Mouse (Mus musculus): ENCODE measurements at regions not wholly inside any gene's neighbourhood (a gene's known extent, or its start where the extent isn't known, plus 50 kb on each side); places are given as distances from the start of the nearest gene placed in this dataset.

DNA sequence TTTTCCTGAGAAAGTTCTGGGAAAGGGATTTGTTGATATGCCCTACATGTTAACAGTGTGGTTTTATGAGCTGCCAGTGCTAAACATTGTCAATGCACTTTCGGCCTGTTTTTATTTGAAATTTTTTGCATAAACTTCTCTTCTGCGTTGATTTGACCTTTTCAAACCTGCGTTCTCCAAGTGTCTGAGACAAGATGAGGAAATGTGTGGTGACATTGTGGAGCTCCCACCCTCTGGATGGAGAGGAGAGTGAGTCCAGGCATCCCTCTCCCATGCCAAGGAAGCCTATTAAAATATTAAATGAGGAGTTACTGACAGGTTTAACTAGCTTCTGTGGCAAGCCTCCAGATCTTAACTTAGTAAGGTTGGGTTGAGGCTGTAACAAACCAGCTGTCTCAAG lies 199.6 kb upstream of the Ldb2 start:
- Histone ChIP-seq H3K9ac (no peak overlapping the region), H3K9me3 (ENCODE audit: low read length) (no peaks in the 10 kb centered on the region), H3K36me3 (ENCODE audit: insufficient read depth) (no peaks in the 10 kb centered on the region), H3K27ac (ENCODE audit: low read depth, low read length) (no peak overlapping the region), H3K4me2 (ENCODE audit: low read depth) (no peak overlapping the region), H3K4me1 (ENCODE audit: insufficient read depth) (no peaks in the 10 kb centered on the region), H3K27me3 (ENCODE audit: insufficient read depth, low read length) (no peaks in the 10 kb centered on the region), H3K4me3 (ENCODE audit: low read depth, low read length) (no peak overlapping the region)
- no peak for TF ChIP-seq CTCF (IDR thresholded peaks at IDR 0.05; ENCODE audit: low read depth)
- 87% methylated on average over 3 of the region's 3 CpGs for WGBS
- ATAC-seq (no peak), DNase-seq (no peak)

DNA sequence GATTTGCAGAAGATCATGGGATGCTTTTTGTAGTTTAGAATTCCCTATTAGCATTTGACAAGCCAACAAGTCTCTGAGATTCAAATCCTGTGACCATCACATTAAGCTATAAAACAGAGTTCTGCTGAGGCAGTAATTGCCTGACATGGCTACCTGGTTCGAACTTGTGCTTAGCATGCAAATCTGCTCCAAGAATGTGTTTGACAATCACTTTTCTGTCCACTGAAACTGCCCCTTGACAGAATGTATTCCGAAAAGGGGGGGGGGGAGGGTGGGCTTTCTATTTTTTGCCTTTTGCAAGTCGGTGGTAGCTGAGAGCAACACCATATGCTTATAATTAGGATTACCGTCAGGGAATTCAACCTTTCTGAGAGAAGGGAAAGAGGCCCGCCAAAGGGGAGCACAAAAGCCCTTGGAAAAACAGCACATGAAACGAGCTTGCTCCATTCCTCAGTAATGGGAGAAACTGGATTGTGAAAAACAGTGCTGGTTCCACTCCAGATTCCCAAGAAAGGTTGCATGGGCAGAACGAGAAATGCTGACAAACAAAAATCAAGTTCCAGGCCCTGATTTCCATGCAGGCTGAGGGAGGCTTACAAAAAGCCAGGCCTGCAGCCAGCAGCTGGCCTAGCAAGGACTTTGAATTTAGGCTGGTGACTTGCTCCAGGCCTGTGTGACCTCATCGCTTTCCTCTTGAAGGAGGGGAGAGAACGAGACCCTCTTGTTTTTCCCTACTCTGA lies 176.1 kb upstream of the Ldb2 start:
- no peak overlapping the region for H3K4me2 ChIP-seq (ENCODE audit: low read depth)
- ATAC-seq (peak; percentile 70), DNase-seq (peak; percentile 52)
- H3K9me3 ChIP-seq (ENCODE audit: low read length): no peaks in the 10 kb centered on the region
- 10% methylated on average over 9 of the region's 9 CpGs for WGBS
- H3K27me3 ChIP-seq (ENCODE audit: insufficient read depth, low read length): no peaks in the 10 kb centered on the region
- TF ChIP-seq CTCF (IDR thresholded peaks at IDR 0.05; ENCODE audit: low read depth): no peak
- no peak overlapping the region for H3K4me3 ChIP-seq (ENCODE audit: low read depth, low read length)
- no peaks in the 10 kb centered on the region for H3K36me3 ChIP-seq (ENCODE audit: insufficient read depth)
- H3K27ac ChIP-seq (ENCODE audit: low read depth, low read length): peak overlapping the region; percentile 35; the same call in 1 of the 2 replicates
- no peak overlapping the region for H3K9ac ChIP-seq
- no peaks in the 10 kb centered on the region for H3K4me1 ChIP-seq (ENCODE audit: insufficient read depth)

DNA sequence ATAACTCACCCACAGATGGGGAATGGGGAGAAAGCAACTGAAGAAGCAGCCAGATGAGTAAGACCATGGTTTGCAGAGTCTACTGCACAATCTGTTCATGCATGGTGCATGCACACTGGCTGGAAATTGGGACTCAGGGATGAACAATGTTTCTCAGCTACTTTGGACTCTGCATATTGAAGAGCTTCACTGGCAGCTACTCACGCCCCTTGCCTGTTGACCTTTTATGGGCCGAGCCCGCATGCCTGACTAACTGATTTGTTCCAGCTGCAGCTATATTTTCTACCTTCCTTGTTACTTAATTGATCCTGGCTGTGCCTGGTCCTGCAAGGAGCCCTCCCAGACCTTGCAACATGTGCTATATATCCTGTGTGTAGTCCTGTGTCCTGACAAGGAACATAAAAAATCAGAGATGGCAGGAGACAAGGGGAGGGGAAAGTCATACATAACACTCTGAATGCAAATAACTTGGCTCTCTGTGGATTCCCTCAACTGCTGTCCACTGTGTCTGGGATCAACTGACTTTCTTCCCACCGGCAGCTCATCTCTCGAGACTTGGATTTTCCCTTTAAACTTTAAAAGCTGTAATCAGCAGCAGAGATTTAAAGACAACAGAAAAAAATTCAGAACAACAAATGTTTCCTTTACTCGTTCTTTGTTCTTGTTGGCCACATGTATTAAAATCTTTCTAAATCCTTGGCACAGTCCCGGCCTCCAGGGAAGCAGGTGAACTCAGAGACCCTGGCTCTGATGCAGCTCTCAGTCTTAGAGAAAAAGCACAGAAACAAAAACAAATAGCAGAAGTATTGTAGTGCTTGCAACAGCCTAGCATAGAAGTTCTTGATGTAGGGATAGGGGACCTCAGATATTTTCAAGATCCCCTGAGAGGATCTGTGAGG lies 143.8 kb upstream of the Ldb2 start:
- Histone ChIP-seq H3K4me1 (ENCODE audit: insufficient read depth) (no peaks in the 10 kb centered on the region), H3K9me3 (ENCODE audit: low read length) (no peaks in the 10 kb centered on the region), H3K4me3 (ENCODE audit: low read depth, low read length) (no peak overlapping the region), H3K9ac (no peak overlapping the region), H3K4me2 (ENCODE audit: low read depth) (no peak overlapping the region), H3K27me3 (ENCODE audit: insufficient read depth, low read length) (no peaks in the 10 kb centered on the region), H3K27ac (ENCODE audit: low read depth, low read length) (no peak overlapping the region), H3K36me3 (ENCODE audit: insufficient read depth) (no peaks in the 10 kb centered on the region)
- ATAC-seq (no peak), DNase-seq (no peak)
- no peak for TF ChIP-seq CTCF (IDR thresholded peaks at IDR 0.05; ENCODE audit: low read depth)
- WGBS: 55% methylated on average over 7 of the region's 7 CpGs

DNA sequence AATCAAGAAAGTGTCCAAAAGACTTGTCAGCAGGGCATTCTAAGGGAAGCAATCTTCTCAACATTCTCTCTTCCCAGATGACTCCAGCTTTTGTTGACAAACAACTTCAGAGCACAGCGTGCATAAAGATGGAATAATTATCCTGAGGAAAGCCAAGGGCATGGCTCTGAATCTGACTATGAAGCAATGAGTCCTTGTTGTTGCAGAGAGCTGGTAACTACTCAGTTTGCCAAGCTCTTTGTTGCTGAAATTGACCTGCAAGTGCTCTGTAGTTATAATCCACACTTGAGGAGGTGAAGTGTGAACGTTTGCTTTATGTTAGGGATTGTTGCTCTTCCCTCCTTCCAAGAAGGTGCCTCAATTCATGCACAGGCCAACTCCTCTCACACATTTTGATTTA lies 143.1 kb upstream of the Ldb2 start:
- Histone ChIP-seq H3K4me1 (ENCODE audit: insufficient read depth) (no peaks in the 10 kb centered on the region), H3K9me3 (ENCODE audit: low read length) (no peaks in the 10 kb centered on the region), H3K27me3 (ENCODE audit: insufficient read depth, low read length) (no peaks in the 10 kb centered on the region), H3K9ac (no peak overlapping the region), H3K4me2 (ENCODE audit: low read depth) (no peak overlapping the region), H3K4me3 (ENCODE audit: low read depth, low read length) (no peak overlapping the region), H3K27ac (ENCODE audit: low read depth, low read length) (no peak overlapping the region), H3K36me3 (ENCODE audit: insufficient read depth) (no peaks in the 10 kb centered on the region)
- no peak for DNase-seq
- ATAC-seq: no peak
- 38% methylated on average over 2 of the region's 2 CpGs for WGBS
- TF ChIP-seq CTCF (IDR thresholded peaks at IDR 0.05; ENCODE audit: low read depth): no peak

DNA sequence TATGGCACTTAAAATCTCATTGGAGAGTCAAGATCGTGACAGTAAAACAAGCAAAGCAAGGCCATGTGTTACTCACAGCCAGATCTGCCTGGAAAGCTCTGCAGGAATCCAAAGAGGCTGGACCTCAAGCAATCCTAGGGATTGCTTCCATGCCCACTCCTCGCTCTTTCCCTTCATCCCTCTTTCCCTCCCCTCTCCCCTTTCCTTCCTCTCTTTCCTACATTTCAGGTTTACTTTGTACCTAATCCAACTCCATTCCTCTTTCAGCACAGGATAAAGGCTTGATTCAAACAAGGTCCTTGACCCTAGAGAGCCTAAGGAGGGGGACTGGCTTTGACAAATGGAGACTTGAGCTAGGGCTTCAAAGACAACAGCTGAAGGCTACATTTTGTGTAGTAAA lies 126.0 kb upstream of the Ldb2 start:
- WGBS: 35% methylated on average over 2 of the region's 2 CpGs
- Histone ChIP-seq H3K4me3 (ENCODE audit: low read depth, low read length) (no peak overlapping the region), H3K36me3 (ENCODE audit: insufficient read depth) (no peaks in the 10 kb centered on the region), H3K27ac (ENCODE audit: low read depth, low read length) (no peak overlapping the region), H3K9ac (no peak overlapping the region), H3K4me2 (ENCODE audit: low read depth) (no peak overlapping the region), H3K27me3 (ENCODE audit: insufficient read depth, low read length) (no peaks in the 10 kb centered on the region), H3K9me3 (ENCODE audit: low read length) (no peaks in the 10 kb centered on the region), H3K4me1 (ENCODE audit: insufficient read depth) (no peaks in the 10 kb centered on the region)
- TF ChIP-seq CTCF (IDR thresholded peaks at IDR 0.05; ENCODE audit: low read depth): no peak
- DNase-seq: no peak
- ATAC-seq: no peak

GRCm38 (mm10) chr5:44922129-44922775 lies 122.8 kb upstream of the Ldb2 start:
- no peaks in the 10 kb centered on the region for H3K27me3 ChIP-seq (ENCODE audit: insufficient read depth, low read length)
- no peak for TF ChIP-seq CTCF (IDR thresholded peaks at IDR 0.05; ENCODE audit: low read depth)
- no peak overlapping the region for H3K4me2 ChIP-seq (ENCODE audit: low read depth)
- no peaks in the 10 kb centered on the region for H3K9me3 ChIP-seq (ENCODE audit: low read length)
- WGBS: 70% methylated on average over 2 of the region's 2 CpGs
- H3K9ac ChIP-seq: no peak overlapping the region
- DNase-seq: no peak
- no peak for ATAC-seq
- H3K4me3 ChIP-seq (ENCODE audit: low read depth, low read length): no peak overlapping the region
- H3K36me3 ChIP-seq (ENCODE audit: insufficient read depth): no peaks in the 10 kb centered on the region
- no peaks in the 10 kb centered on the region for H3K4me1 ChIP-seq (ENCODE audit: insufficient read depth)
- H3K27ac ChIP-seq (ENCODE audit: low read depth, low read length): no peak overlapping the region
